Mouse (Mus musculus): ENCODE measurements around the gene Glipr2. TPM values are rescaled to one million over a fixed set of nuclear protein-coding genes. Genes with fewer than 3 reads are reported as not detected.

Glipr2 gene
- 152 and 192 TPM in 2 replicates for total RNA-seq (2023)

DNA sequence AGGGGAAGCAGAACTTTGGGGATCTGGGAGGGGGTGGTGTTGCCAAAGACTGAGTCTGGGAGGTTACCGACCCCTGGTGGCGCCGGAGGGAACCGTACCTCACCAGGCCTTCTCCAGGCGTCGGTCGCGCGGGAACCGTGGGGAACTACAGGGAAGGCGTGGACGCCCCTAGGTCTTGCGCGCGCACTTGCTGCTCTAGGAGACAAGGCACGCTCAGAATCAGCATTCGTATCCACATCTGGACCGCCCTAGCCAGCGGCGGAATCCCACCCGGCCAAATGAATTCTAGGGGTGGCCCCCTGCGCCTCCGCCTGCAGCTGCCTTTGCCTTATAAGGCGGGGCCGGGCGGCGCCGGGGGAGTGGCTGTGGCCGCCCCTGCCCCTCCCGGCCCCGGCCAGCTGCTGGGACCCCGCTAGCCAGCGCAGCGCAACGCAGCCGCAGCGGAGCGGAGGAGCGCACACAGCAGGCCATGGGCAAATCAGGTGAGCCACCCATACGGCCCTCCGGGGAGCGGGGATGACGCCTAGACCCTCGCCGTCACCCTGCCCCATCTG is at the start of gene Glipr2:
TSS of gene Glipr2 (plus strand) at position 110 of the 554 bp plus-strand sequence.

DNA sequence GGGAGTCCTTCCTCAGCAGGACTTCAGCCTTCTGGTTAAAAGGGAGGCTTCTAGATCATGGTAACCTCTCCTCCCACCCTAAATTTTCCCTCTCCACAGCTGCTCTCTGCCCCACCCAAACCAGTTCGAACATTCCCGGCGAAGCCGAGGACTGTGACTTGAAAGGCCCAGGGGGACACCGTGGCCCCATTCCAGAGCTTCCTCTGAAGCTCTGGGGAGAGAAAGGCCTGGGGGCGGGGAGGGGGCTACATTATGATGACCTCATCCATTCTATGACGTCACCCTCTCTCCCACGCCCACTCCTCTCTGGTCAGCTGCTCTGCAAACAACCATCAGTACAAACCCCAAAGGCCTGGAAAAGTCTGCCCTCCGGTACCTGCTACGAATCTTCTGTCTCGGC is 26.0 kb downstream of the Glipr2 start, which contains the start of gene Ccin:
TSS of gene Ccin (plus strand) at position 303 of the 400 bp plus-strand sequence.

DNA sequence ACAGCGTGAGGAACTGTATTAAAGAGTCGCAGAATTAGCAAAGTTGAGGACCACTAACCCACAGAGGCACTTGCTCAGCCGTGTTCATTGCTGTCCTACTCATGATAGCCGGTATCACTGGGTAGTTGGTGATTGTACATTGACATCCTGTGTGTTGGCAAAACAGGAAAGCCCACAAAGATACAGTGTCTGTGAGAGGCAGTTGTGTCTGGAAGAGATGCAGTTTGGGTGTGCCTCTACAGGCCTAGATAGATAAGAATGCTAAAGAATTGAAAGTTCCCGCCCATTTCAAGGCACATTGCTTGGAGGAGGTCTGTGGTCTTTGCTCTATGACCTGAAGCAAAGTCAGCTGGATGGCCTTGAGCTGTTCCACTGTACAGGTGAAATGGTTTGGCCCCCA is 46.9 kb downstream of the Glipr2 start, which contains the start of gene Clta:
TSS of gene Clta (plus strand) at position 327 of the 400 bp plus-strand sequence.

Other genes with a start within 250 kb of the Glipr2 start
- gene Olfr71, start 247.1 kb upstream of the Glipr2 start, total RNA-seq (2023): not detected in 2 replicates
- gene Hrct1, start 230.2 kb upstream of the Glipr2 start, total RNA-seq (2023): not detected in 2 replicates
- gene Spaar, start 227.4 kb upstream of the Glipr2 start, total RNA-seq (2023): not detected in 2 replicates
- not detected in 2 replicates for gene Olfr159, start 186.4 kb upstream of the Glipr2 start, total RNA-seq (2023)
- gene Olfr156, start 133.5 kb upstream of the Glipr2 start, total RNA-seq (2023): not detected in 2 replicates
- not detected in 2 replicates for gene Olfr157, start 117.2 kb upstream of the Glipr2 start, total RNA-seq (2023)
- not detected in 2 replicates for gene Olfr155, start 105.8 kb upstream of the Glipr2 start, total RNA-seq (2023)
- gene Reck, start 81.9 kb upstream of the Glipr2 start, total RNA-seq (2023): 16.5 and 17.8 TPM in 2 replicates
- gene Ccin, start 26.1 kb downstream of the Glipr2 start, total RNA-seq (2023): 0.69 and 1.3 TPM in 2 replicates
- gene Clta, start 47.1 kb downstream of the Glipr2 start, total RNA-seq (2023): 163 and 167 TPM in 2 replicates
- 17.8 and 21.8 TPM in 2 replicates for gene Gne, start 126.8 kb downstream of the Glipr2 start, total RNA-seq (2023)

Measured in neutrophil, adult 65 days (primary cell).